Mouse (Mus musculus): Measurements from ENCODE around the gene Sqor.

GRCm38 (mm10) chr2:122854636-122855035 is 89.6 kb downstream of the Sqor start:
- TF ChIP-seq CTCF (conservative IDR thresholded peaks at IDR 0.05; ENCODE audit: low read length): no peak
- no peak for TF ChIP-seq POU5F1 (IDR thresholded peaks at IDR 0.05; ENCODE audit: borderline replicate concordance, low read length)
- TF ChIP-seq NANOG (IDR thresholded peaks at IDR 0.05; ENCODE audit: borderline replicate concordance, low read length): no peak

All from E14TG2a.4 (cell line).